Mouse (Mus musculus) embryonic facial prominence, embryonic 11.5 days (tissue): ENCODE measurements around the gene Klhl25. TPM values are rescaled to one million over a fixed set of nuclear protein-coding genes. Genes with fewer than 3 reads are reported as not detected.
"Not testable (repeated sequence)": the region's sequence is repeated elsewhere in the genome, so short reads cannot be mapped to it uniquely, and the experiment has no call there.

ENCODE experiments used
- ATAC-seq: fragments of 200-750 bp; cut with Nextera tagmentation; replicated peaks from 2 replicates; pipeline ENCODE4 v1.8.0; 2017; ENCODE audit warnings: low read depth; ENCODE audit not compliant: insufficient number of reproducible peaks, low FRiP score, low TSS enrichment
- DNase-seq: peaks from one replicate; pipeline ENCODE4 v3.0.0-alpha.2; 2015; ENCODE audit warnings: low spot score
- H3K27ac ChIP-seq: fragments of 300-500 bp; sonication (generic); replicated peaks from 2 replicates; pipeline ENCODE4 v1.5.1; 2014; ENCODE audit warnings: mild to moderate bottlenecking, low read depth, low read length, control low read depth
- H3K27me3 ChIP-seq: fragments of 300-500 bp; sonication (generic); 2 replicates; pipeline ENCODE4 v1.6.1; 2014; ENCODE audit warnings: mild to moderate bottlenecking, low read length, moderate library complexity, mixed read lengths; ENCODE audit not compliant: control insufficient read depth, insufficient read depth
- H3K36me3 ChIP-seq: fragments of 300-500 bp; sonication (generic); replicated peaks from 2 replicates; pipeline ENCODE4 v1.6.1; 2014; ENCODE audit warnings: low read depth, mild to moderate bottlenecking, low read length, moderate library complexity, mixed read lengths; ENCODE audit not compliant: control insufficient read depth, insufficient read depth
- H3K4me1 ChIP-seq: fragments of 300-500 bp; sonication (generic); 2 replicates; pipeline ENCODE4 v1.6.1; 2014; ENCODE audit warnings: low read length, mixed read lengths; ENCODE audit not compliant: control insufficient read depth, insufficient read depth
- H3K4me2 ChIP-seq: fragments of 300-500 bp; sonication (generic); 2 replicates; pipeline ENCODE4 v1.6.1; 2014; ENCODE audit warnings: low read depth, mild to moderate bottlenecking, control low read depth, low read length, moderate library complexity
- H3K4me3 ChIP-seq: fragments of 300-500 bp; sonication (generic); 2 replicates; pipeline ENCODE4 v1.5.1; 2014; ENCODE audit warnings: low read depth, low read length, control low read depth
- H3K9ac ChIP-seq: fragments of 300-500 bp; sonication (generic); replicated peaks from 2 replicates; pipeline ENCODE4 v1.6.1; 2014; ENCODE audit warnings: mild to moderate bottlenecking, control low read depth, low read length
- H3K9me3 ChIP-seq: fragments of 300-500 bp; sonication (generic); replicated peaks from 2 replicates; pipeline ENCODE4 v1.6.1; 2016; ENCODE audit warnings: mild to moderate bottlenecking, low read length, inconsistent platforms, mixed read lengths; ENCODE audit not compliant: control insufficient read depth
- WGBS: fragments of 180-500 bp; shearing (Covaris S2); extraction: QIAGEN DNeasy Blood & Tissue Kit; methylation state at CpG from one replicate; pipeline ENCODE4 v1.1.7; 2014; 5-methylcytosine and 5-hydroxymethylcytosine counted together
- polyA plus RNA-seq: library from polyadenylated mRNA; unstranded; fragments of >200 nt; fragmentation: Nextera tagmentation; extraction: Ambion mirVana; gene quantifications from 2 replicates; pipeline ENCODE4 v1.2.1, GENCODE M21; 2014

Klhl25 gene
- polyA plus RNA-seq, 1 experiment from 2014 or later: 19.6 TPM

- WGBS: 61% methylated on average over 5 of the region's 5 CpGs
- peaks cover 3% of the 10 kb centered on the region; the same call in 1 of the 2 replicates for H3K36me3 ChIP-seq
- DNase-seq (no peak), ATAC-seq (no peak)
- no peak overlapping the region for H3K9ac ChIP-seq
- no peak overlapping the region for H3K27ac ChIP-seq
- no peak overlapping the region for H3K4me3 ChIP-seq
- no peaks in the 10 kb centered on the region for H3K4me1 ChIP-seq
- H3K27me3 ChIP-seq: no peaks in the 10 kb centered on the region
- no peak overlapping the region for H3K4me2 ChIP-seq
- no peaks in the 10 kb centered on the region for H3K9me3 ChIP-seq
Measured at GRCm38 (mm10) chr7:75872255-75872654, 24.1 kb downstream of the Klhl25 start.

GRCm38 (mm10) chr7:75872697-75873096 lies 24.6 kb downstream of the Klhl25 start:
- WGBS: 90% methylated on average over 8 of the region's 8 CpGs
- H3K36me3 ChIP-seq: peaks cover 3% of the 10 kb centered on the region; the same call in 1 of the 2 replicates
- H3K9ac ChIP-seq: no peak overlapping the region
- DNase-seq (no peak), ATAC-seq (no peak)
- no peaks in the 10 kb centered on the region for H3K9me3 ChIP-seq
- H3K27ac ChIP-seq: no peak overlapping the region
- H3K4me3 ChIP-seq: no peak overlapping the region
- H3K4me1 ChIP-seq: no peaks in the 10 kb centered on the region
- H3K27me3 ChIP-seq: no peaks in the 10 kb centered on the region
- no peak overlapping the region for H3K4me2 ChIP-seq

- Histone ChIP-seq H3K4me3 (no peak overlapping the region), H3K27ac (no peak overlapping the region), H3K9ac (no peak overlapping the region), H3K27me3 (no peaks in the 10 kb centered on the region), H3K4me2 (no peak overlapping the region), H3K36me3 (peaks cover 3% of the 10 kb centered on the region; the same call in 1 of the 2 replicates), H3K4me1 (no peaks in the 10 kb centered on the region), H3K9me3 (no peaks in the 10 kb centered on the region)
- WGBS: 76% methylated on average over 3 of the region's 3 CpGs
- no peak for ATAC-seq
- no peak for DNase-seq
Measured at GRCm38 (mm10) chr7:75873216-75873615, 25.1 kb downstream of the Klhl25 start.

- Histone ChIP-seq H3K4me2 (no peak overlapping the region), H3K9me3 (no peaks in the 10 kb centered on the region), H3K4me3 (no peak overlapping the region), H3K4me1 (no peaks in the 10 kb centered on the region), H3K9ac (no peak overlapping the region), H3K27me3 (no peaks in the 10 kb centered on the region), H3K27ac (no peak overlapping the region), H3K36me3 (peaks cover 3% of the 10 kb centered on the region; the same call in 1 of the 2 replicates)
- ATAC-seq (no peak), DNase-seq (no peak)
- WGBS: 86% methylated on average over 7 of the region's 7 CpGs
Measured at GRCm38 (mm10) chr7:75873746-75874145, 25.6 kb downstream of the Klhl25 start.

GRCm38 (mm10) chr7:75879436-75879835 lies 31.3 kb downstream of the Klhl25 start:
- H3K9ac ChIP-seq, DNase-seq, H3K4me3 ChIP-seq, H3K9me3 ChIP-seq, H3K4me1 ChIP-seq, H3K36me3 ChIP-seq, H3K4me2 ChIP-seq, H3K27me3 ChIP-seq, H3K27ac ChIP-seq, ATAC-seq: not testable (repeated sequence)
- WGBS: 73% methylated on average over 2 of the region's 2 CpGs

- H3K27me3 ChIP-seq: no peaks in the 10 kb centered on the region
- H3K9ac ChIP-seq: no peak overlapping the region
- no peaks in the 10 kb centered on the region for H3K9me3 ChIP-seq
- no peak overlapping the region for H3K4me3 ChIP-seq
- ATAC-seq (peak; percentile 35; the same call in 1 of the 2 replicates), DNase-seq (no peak)
- H3K27ac ChIP-seq: no peak overlapping the region
- no peak overlapping the region for H3K4me2 ChIP-seq
- 71% methylated on average over 8 of the region's 8 CpGs for WGBS
- H3K36me3 ChIP-seq: no peaks in the 10 kb centered on the region
- H3K4me1 ChIP-seq: no peaks in the 10 kb centered on the region
Measured at GRCm38 (mm10) chr7:75880236-75880635, 32.1 kb downstream of the Klhl25 start.

- no peak overlapping the region for H3K4me3 ChIP-seq
- peak; percentile 73 for ATAC-seq
- no peak overlapping the region for H3K27ac ChIP-seq
- H3K4me1 ChIP-seq: no peaks in the 10 kb centered on the region
- H3K27me3 ChIP-seq: no peaks in the 10 kb centered on the region
- no peaks in the 10 kb centered on the region for H3K36me3 ChIP-seq
- H3K9ac ChIP-seq: no peak overlapping the region
- H3K4me2 ChIP-seq: no peak overlapping the region
- 3% methylated on average over 8 of the region's 8 CpGs for WGBS
- peak; percentile 87 for DNase-seq
- no peaks in the 10 kb centered on the region for H3K9me3 ChIP-seq
Measured at GRCm38 (mm10) chr7:75880650-75881049, 32.5 kb downstream of the Klhl25 start.

GRCm38 (mm10) chr7:75881376-75881775 lies 33.3 kb downstream of the Klhl25 start:
- H3K27ac ChIP-seq: no peak overlapping the region
- H3K4me1 ChIP-seq: no peaks in the 10 kb centered on the region
- H3K27me3 ChIP-seq: no peaks in the 10 kb centered on the region
- no peak overlapping the region for H3K4me2 ChIP-seq
- WGBS: 67% methylated on average over 6 of the region's 6 CpGs
- H3K36me3 ChIP-seq: no peaks in the 10 kb centered on the region
- ATAC-seq (no peak), DNase-seq (no peak)
- H3K9me3 ChIP-seq: no peaks in the 10 kb centered on the region
- H3K4me3 ChIP-seq: no peak overlapping the region
- no peak overlapping the region for H3K9ac ChIP-seq
